ENCODE assay signal across 14 mouse cellular contexts in the genomic region with DNA sequence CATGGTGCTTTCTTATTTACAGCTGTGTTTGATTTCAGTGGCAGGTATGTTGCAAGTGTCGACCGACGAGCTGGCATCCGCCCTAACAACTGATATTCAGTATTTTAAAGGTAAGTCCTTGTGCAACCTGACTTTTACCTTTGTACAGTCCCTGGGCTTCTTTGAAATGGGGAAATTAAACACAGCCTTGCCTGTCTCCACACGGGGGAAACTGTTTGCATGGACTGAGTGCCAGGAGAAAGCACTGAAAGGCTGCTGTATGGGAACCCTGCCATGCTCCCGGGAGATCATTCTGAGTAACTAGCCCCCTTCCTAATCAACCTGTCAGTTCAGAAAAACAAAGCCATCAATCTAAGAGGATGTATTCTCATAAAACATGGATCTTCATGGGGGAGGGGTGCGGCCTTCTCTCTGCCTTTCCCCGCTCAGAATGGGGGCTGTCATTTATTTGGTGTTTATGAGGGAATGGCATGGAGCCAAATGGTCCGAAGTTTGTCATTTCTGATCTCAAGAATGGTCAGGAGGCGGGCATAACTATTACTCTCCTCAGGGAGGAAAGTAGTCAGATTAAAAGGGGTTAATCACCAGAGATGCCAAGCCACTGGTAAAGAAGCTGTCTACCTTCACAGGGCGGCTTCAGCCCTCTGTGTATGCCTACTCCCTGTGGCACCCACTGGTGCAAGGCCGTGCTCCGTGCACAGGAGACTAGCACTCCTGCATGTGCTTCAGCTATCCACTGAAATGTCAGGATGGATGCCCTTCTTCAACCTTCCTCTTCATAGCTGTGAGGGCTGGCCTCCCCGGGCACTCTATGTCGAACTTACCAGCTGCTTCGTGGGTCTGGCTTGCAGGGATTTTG.
DNase-seq lines count a peak whose midpoint lies in the region; ATAC-seq lines count a peak whose summit lies in the region.
"Had no signal": no experiment of that assay in that cellular context is flagged by ENCODE, and none has a peak within 500 bp of the region (broad histone marks: within the 10 kb centered on the region; RNA-seq: fewer than 3 reads in every experiment).

No protein-coding gene starts in this region.

- no peak overlapping the region for H3K4me3 ChIP-seq in hindbrain, embryonic 16.5 days (ENCODE audit: low read length)
- no peak overlapping the region for H3K4me3 ChIP-seq in intestine, embryonic 16.5 days (ENCODE audit: low read length)
- H3K4me3 ChIP-seq: embryonic facial prominence, embryonic 10.5 days; heart, adult 2 months; left cerebral cortex, adult 2 months; lung, embryonic 15.5 days had no signal

- H3K4me1 ChIP-seq in hindbrain, embryonic 16.5 days (ENCODE audit: control insufficient read depth, insufficient read depth, low read depth, low read length) = peaks cover 8% of the 10 kb centered on the region
- H3K4me1 ChIP-seq in intestine, embryonic 16.5 days (ENCODE audit: control insufficient read depth, insufficient read depth, low read length) = no peaks in the 10 kb centered on the region

- H3K27ac ChIP-seq in hindbrain, embryonic 16.5 days (ENCODE audit: low read depth, low read length) = no peak overlapping the region
- H3K27ac ChIP-seq in intestine, embryonic 16.5 days (ENCODE audit: low read length) = no peak overlapping the region
- H3K27ac ChIP-seq: embryonic facial prominence, embryonic 10.5 days; heart, adult 2 months; left cerebral cortex, adult 2 months; lung, embryonic 15.5 days had no signal

- peak; percentile 28 to 32 for DNase-seq in cerebellum, postnatal 10 days
- DNase-seq in cerebellum, adult 8-10 months = no peak
- DNase-seq in kidney, postnatal 14 days = peak; percentile 7
- no peak for DNase-seq in kidney, adult 18-20 months
- peak; percentile 21 for DNase-seq in MN1 (ENCODE audit: low spot score)
- no peak for DNase-seq in thymus, postnatal 36 days
- DNase-seq: cerebellum, adult 11-12 months; heart, adult 2 months; heart, postnatal 36 days had no signal

- H3K9me3 ChIP-seq in hindbrain, embryonic 16.5 days (ENCODE audit: control insufficient read depth, low read length) = no peaks in the 10 kb centered on the region
- H3K9me3 ChIP-seq in intestine, embryonic 16.5 days (ENCODE audit: control insufficient read depth, low read length) = no peaks in the 10 kb centered on the region
- H3K9me3 ChIP-seq: embryonic facial prominence, embryonic 10.5 days; lung, embryonic 15.5 days had no signal

- ATAC-seq in hindbrain, embryonic 16.5 days = peak; percentile 47
- ATAC-seq in intestine, embryonic 16.5 days = no peak

- H3K4me2 ChIP-seq in hindbrain, embryonic 16.5 days (ENCODE audit: low read length) = no peak overlapping the region
- no peak overlapping the region for H3K4me2 ChIP-seq in intestine, embryonic 16.5 days (ENCODE audit: low read depth, low read length)
- H3K4me2 ChIP-seq: lung, embryonic 15.5 days had no signal

- no peaks in the 10 kb centered on the region; the same call in 1 of the 2 replicates for H3K27me3 ChIP-seq in hindbrain, embryonic 16.5 days (replicated peaks; ENCODE audit: control insufficient read depth, insufficient read depth, low read length)
- no peaks in the 10 kb centered on the region for H3K27me3 ChIP-seq in intestine, embryonic 16.5 days (replicated peaks; ENCODE audit: control insufficient read depth, insufficient read depth, low read length)
- H3K27me3 ChIP-seq: lung, embryonic 15.5 days had no signal

- WGBS in hindbrain, embryonic 16.5 days = 44% methylated on average over 16 of the region's 16 CpGs
- WGBS in intestine, embryonic 16.5 days = 61% methylated on average over 16 of the region's 16 CpGs

- no peak overlapping the region for H3K9ac ChIP-seq in hindbrain, embryonic 16.5 days (ENCODE audit: low read depth, low read length)
- no peak overlapping the region for H3K9ac ChIP-seq in intestine, embryonic 16.5 days (ENCODE audit: low read depth, low read length)
- H3K9ac ChIP-seq: lung, embryonic 15.5 days had no signal

- no peaks in the 10 kb centered on the region for H3K36me3 ChIP-seq in hindbrain, embryonic 16.5 days (ENCODE audit: control insufficient read depth, insufficient read depth, low read length)
- no peaks in the 10 kb centered on the region for H3K36me3 ChIP-seq in intestine, embryonic 16.5 days (ENCODE audit: control insufficient read depth, insufficient read depth, low read length)
- H3K36me3 ChIP-seq: embryonic facial prominence, embryonic 10.5 days; lung, embryonic 15.5 days had no signal

Comparison
In these comparisons a context has a peak if more than half of its experiments do, and no peak if none do; other contexts are left out.
1. DNase-seq: peak in cerebellum, postnatal 10 days (2 of 2), kidney, postnatal 14 days (single experiment) and MN1 (single experiment); none in cerebellum, adult 8-10 months (single experiment), kidney, adult 18-20 months (single experiment) and thymus, postnatal 36 days (0 of 2).